Mouse (Mus musculus) adrenal gland, postnatal 25 days (tissue): ENCODE results near the gene Gm10642. TPM values are rescaled to one million over a fixed set of nuclear protein-coding genes. Genes with fewer than 3 reads are reported as not detected.
A peak's percentile ranks its signal among the peaks of the same experiment; 100 is the strongest.

Experiments
- DNase-seq: peaks from one replicate; pipeline ENCODE4 v3.0.0; 2021; ENCODE audit warnings: mixed read lengths
- long read RNA-seq: library from polyadenylated mRNA; stranded (forward); transcript quantifications from one replicate; pipeline ENCODE4 v2.0.0, GENCODE M21; 2021
- total RNA-seq: library from RNA; stranded (reverse); gene quantifications from 2 replicates; pipeline ENCODE4 v1.2.3, GENCODE M21; 2021

Gene Gm10642
- total RNA-seq, result 0.52 and 0.76 TPM in 2 replicates
- long read RNA-seq, partial matches to known transcripts, result 0 of 1 reads
- long read RNA-seq, other reads (novel, unspliced or antisense), result 0 of 1 reads

GRCm38 (mm10) chr9:70656130-70657007 lies at the start of gene Gm10642:
Gm10642 (plus strand) TSS chr9:70656251.
- peak; percentile 27 for DNase-seq

DNA sequence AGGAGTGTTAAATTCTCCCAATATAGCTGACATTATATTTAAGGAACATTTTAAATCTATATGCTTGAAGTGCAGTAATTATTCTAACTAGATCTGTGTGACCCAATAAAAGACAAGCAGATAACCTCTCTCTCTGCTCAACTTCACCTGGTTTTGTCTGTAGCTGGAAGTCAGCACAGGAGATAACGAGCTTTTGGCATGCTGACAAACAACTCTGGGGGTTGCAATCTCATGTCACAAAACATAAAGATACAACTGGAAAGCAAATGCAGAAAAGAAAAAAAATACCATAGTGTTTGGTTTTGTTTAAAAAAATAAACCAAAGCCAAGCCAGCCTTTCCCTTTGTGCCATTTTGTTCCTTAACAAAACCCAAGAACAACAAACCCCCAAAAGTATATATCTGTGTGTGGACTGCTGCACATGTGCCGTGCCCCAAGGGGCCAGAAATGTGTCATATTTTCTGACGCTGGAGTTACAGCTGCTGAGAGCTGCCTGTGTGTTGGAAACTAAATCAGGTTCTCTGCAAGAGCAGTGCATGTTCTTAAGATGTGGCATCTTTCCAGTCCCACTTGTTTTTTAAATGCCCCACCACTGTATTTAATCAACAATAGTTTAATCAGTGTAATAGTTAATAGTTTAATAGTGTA lies 44.9 kb upstream of the Gm10642 start:
- no peak for DNase-seq

DNA sequence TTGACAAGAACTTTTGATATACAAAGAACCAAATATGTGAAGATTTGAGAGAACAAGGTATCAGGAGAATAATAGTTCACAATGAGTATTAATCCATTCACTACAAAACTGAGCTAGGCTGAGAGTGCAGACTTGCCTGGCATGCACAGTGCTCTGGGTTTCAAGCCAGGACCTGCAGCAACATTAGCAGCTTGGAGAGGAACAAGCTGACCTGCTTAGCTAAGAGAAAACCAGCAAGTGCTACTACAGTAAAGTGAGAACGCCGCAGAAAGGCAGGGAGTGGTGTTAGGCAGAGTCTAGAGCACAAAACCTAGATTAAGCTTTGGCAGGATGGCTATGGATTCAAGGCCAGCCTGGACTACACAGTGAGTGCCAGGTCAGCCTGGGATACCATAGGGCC lies 26.3 kb upstream of the Gm10642 start:
- no peak for DNase-seq

- no peak for DNase-seq
These were observed 24.4 kb upstream of the Gm10642 start for GRCm38 (mm10) chr9:70631665-70632064.

GRCm38 (mm10) chr9:70636748-70637147 lies 19.3 kb upstream of the Gm10642 start:
- DNase-seq, result no peak

DNA sequence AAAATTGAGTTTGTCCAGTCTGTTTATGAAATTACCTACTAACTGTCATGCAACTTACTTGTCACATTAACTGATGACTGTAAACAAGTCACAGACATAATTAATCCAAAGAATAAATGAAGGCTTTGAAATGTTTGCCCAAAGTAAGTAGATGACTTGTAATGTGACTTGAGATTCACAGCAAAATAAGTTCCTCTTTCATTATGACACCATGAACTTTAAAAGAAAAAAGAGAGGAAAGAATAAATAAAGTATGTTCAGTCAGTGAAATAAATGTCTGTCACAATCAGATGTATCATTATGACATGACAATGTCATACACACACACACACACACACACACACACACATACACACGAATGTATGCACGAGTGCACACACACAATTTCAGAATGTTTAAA lies 5.8 kb upstream of the Gm10642 start:
- DNase-seq, result no peak

DNA sequence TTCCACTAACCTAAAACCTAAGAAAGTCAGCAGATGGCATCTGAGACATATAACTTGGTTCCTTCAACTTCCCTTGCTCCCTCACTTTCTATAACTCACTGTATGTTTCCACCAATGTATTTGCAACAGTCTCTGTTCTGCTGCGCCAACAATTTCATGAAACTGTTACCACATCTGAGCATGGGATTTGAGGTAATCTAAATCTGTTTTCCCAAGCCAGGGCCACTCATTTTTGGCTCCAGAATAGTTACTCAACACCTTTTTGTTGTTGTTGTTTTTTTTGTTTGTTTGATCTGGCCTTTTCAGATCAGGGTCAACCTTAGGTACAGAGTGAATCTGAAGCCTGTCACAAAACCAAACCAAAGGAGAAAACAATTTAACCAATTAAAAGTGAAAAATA lies 5.1 kb upstream of the Gm10642 start:
- DNase-seq, result no peak

DNA sequence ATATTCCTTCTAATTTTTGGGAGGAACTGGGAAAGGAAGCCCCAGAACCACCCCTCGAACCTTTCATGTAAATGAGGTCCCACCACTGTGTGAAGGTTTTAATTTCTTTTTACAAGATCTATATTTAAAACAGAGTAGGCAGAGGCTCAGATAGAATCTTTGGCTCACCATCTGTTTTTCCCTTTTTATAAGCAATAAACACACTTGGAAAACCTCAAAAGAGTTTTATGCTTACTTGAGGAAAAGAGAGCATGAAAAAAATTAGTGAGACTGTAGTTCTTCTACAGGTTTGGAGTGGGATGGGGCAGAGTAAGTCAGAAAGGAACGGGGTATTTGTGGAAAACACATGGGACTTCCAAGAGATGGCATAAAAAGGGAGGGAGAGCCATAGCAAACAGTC lies 3.8 kb upstream of the Gm10642 start:
- DNase-seq, result no peak

DNA sequence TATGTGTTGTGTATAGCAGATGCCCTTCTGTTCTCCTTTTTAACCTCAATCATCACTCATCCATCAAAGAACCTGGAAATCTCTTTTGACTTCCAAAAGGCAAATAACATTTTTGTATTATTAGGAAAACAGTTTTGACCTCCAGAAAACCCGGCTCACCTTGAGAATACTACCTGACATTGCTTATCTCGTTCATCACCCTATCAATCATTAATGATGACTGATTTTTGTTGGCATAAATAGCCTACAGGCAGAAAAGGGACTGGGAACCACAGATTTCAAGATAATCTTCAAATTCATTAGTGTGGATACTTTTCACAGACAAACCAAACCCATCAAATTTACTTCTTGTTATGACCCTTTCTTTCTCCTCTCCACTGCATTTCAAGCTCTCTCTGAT lies 2.2 kb upstream of the Gm10642 start:
- DNase-seq, result no peak

- DNase-seq, result no peak
These were observed 1.6 kb upstream of the Gm10642 start for GRCm38 (mm10) chr9:70654496-70654895.

DNA sequence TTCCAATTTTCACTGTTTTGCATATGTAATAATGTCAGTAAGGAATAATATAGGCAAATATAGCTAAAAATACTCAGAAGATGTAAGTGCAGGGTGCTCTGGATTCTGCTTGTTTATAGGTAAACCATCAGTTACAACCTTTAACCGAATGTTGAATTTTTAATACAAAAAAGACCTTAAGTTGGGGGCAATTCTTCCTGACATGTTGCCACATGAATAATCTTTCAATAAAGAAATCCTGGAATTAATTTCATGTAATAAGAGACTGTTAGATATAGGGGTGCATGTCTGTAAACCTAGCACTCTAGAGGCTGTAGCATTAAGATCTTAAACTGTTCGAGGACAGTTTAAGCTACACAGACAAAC lies 304 bp upstream of the Gm10642 start:
- DNase-seq, result no peak

DNA sequence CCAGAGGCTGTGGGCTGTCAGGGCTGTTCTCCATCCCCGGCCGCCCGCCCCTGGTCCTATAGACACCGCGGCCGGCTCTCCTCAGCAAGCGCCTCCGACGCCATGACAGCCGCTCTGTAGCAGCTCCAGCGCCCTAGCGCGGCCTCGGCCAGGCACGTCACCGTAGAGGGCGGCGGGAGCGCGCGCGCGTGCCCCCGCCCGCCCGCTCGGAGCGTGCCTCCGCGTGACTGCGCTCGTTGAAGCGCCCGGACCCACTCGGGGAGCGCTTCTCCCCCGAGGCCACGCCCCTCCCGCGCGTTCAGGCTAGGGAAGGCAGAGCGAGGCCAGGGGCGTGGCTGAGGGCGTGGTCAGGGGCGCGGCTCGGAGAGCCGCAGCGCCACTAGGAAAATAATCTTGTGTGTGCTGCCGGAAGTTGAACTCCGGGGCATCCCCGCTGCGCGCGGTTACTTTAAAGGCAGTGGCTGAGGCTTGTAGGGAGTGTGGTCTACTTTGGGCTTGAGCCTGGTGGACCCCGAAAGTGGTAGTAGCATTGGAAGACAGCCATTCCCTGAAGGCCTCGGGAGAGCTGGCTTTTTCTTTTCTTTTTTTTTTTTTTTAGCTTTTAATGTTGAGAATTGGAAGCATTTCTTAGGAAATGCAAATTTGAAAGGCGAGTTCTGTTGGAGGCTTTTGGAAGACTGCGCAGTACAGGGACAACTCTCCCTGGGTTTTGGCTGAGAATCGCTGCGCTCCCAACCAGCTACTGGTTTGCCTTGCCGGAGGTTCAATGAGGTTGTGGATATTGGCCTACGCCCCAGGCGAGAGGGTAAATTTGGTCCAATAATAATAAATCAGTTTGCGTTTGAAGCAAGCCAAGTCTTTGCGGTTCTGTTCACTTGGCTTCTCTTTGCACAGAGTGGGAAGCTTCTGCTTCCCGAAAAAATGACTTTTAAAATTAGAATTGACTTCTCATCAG lies 1.2 kb downstream of the Gm10642 start, which contains the start of gene Mindy2:
TSS of gene Mindy2 (minus strand) at position 162 of the 955 bp plus-strand sequence.
- peak; percentile 100 for DNase-seq

GRCm38 (mm10) chr9:70658266-70658665 lies 2.2 kb downstream of the Gm10642 start:
- DNase-seq, result no peak

DNA sequence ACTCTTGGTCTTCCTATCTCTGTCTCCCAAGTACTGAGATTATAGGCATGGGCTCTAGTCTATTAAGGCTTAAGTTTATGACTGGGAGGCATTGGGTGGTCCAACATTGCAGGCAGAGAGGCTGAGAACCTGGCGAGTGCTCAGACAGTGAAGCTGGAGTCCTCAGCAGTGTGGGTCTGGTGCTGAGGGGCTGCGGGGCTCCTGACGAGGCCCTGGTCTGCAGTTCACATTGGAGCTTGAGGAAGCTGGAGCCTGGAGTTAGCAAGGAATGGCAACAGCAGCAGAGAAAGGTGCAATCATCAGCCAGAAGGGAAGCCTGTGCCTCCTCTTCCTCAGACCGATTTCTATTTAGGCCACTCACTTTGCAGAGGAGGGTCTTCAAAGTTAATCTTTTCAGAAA lies 8.8 kb downstream of the Gm10642 start:
- no peak for DNase-seq

GRCm38 (mm10) chr9:70665372-70666145 lies 9.5 kb downstream of the Gm10642 start:
- DNase-seq, result no peak

- no peak for DNase-seq
These were observed 10.8 kb downstream of the Gm10642 start for GRCm38 (mm10) chr9:70666811-70667210.

DNA sequence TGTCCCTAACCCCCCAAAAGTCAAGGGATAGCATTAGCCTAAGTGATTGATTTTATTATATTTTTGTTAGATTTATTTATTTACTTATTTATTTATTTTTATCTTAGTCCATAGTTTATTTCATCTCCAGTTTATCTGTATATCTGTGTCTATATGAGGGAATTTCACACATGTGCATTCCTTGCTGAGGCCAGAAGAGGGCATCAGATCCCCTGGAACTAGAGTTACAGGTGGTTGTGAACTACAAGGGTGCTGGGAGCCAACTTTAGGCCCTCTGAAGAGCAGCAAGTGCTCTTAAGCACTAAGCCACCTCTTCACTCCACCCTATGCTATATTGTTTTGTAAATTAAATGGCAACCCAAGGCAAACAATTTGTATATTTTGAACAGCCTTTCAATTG lies 12.0 kb downstream of the Gm10642 start:
- no peak for DNase-seq

- DNase-seq, result no peak
These were observed 13.1 kb downstream of the Gm10642 start for GRCm38 (mm10) chr9:70669197-70669596.

DNA sequence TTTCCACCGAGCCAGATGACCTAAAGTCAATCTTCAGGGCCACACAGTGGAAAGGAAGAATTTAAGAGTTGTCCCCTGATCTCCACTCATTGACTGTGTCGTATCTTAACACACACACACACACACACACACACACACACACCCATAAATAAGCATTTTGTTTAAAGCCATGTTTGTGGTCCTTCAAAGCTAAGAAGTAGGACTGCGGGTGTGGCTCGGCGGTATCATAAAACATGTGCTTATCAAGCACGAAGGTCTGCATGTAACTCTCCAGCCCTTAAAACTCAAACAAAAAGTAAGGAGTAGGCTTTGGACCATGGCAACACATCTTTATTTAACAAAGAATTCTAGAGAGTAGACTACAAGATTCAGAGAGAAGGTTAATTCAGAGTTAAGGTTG lies 14.3 kb downstream of the Gm10642 start:
- no peak for DNase-seq

GRCm38 (mm10) chr9:70671278-70671677 lies 15.2 kb downstream of the Gm10642 start:
- no peak for DNase-seq

- DNase-seq, result no peak
These were observed 15.9 kb downstream of the Gm10642 start for GRCm38 (mm10) chr9:70671772-70672579.
